In genomic region chr8:126666327-126667085, GRCm38 (mm10) we compare ENCODE assay signal across 7 mouse cellular contexts.
DNase-seq lines count a peak whose midpoint lies in the region; ATAC-seq and TF ChIP-seq lines count a peak whose summit lies in the region.

No protein-coding gene starts in this region.

- H3K36me3 ChIP-seq in embryonic facial prominence, embryonic 13.5 days: no peaks in the 10 kb centered on the region
- H3K36me3 ChIP-seq in kidney, adult 2 months (ENCODE audit: control insufficient read depth, insufficient read depth, low read length): no peaks in the 10 kb centered on the region
- H3K36me3 ChIP-seq in limb, embryonic 12.5 days: no peaks in the 10 kb centered on the region
- H3K36me3 ChIP-seq in midbrain, embryonic 15.5 days (replicated peaks): no peaks in the 10 kb centered on the region
- no peaks in the 10 kb centered on the region for H3K36me3 ChIP-seq in spleen, adult 2 months (ENCODE audit: control insufficient read depth, insufficient read depth, low read length)

- peak overlapping the region; percentile 64 for H3K9ac ChIP-seq in embryonic facial prominence, embryonic 13.5 days
- H3K9ac ChIP-seq in limb, embryonic 12.5 days (replicated peaks): peak overlapping the region; percentile 34; the same call in 1 of the 2 replicates
- H3K9ac ChIP-seq in midbrain, embryonic 15.5 days: 0 out of 2 replicates have a peak overlapping the region, but pooled peaks have one; percentile 7

- H3K27me3 ChIP-seq in embryonic facial prominence, embryonic 13.5 days: no peaks in the 10 kb centered on the region
- no peaks in the 10 kb centered on the region for H3K27me3 ChIP-seq in kidney, adult 2 months (replicated peaks; ENCODE audit: control insufficient read depth, insufficient read depth, low read length)
- no peaks in the 10 kb centered on the region for H3K27me3 ChIP-seq in limb, embryonic 12.5 days
- no peaks in the 10 kb centered on the region for H3K27me3 ChIP-seq in midbrain, embryonic 15.5 days (replicated peaks)
- H3K27me3 ChIP-seq in spleen, adult 2 months (ENCODE audit: control insufficient read depth, insufficient read depth, low read length): no peaks in the 10 kb centered on the region

- DNase-seq in adrenal gland, postnatal 25 days: peak; percentile 100
- DNase-seq in heart, adult 18-20 months: peak; percentile 99
- DNase-seq in kidney, adult 2 months: peak; percentile 100
- DNase-seq in spleen, adult 2 months (ENCODE audit: low read depth in 1 of 2, low spot score in 2 of 2): peak; percentile 86 to 93

- H3K4me2 ChIP-seq in embryonic facial prominence, embryonic 13.5 days: peak overlapping the region; percentile 52
- H3K4me2 ChIP-seq in limb, embryonic 12.5 days: peak overlapping the region; percentile 49
- H3K4me2 ChIP-seq in midbrain, embryonic 15.5 days: peak overlapping the region; percentile 32

- no peak for TF ChIP-seq POLR2A in kidney, adult 2 months (IDR thresholded peaks at IDR 0.05; ENCODE audit: low read depth, low read length)
- TF ChIP-seq POLR2A in spleen, adult 2 months (IDR thresholded peaks at IDR 0.05; ENCODE audit: low read depth, low read length): no peak

- ATAC-seq in embryonic facial prominence, embryonic 13.5 days (ENCODE audit: insufficient number of reproducible peaks, insufficient read depth, low FRiP score, low TSS enrichment, low read depth): peak; percentile 90
- peak; percentile 89 for ATAC-seq in limb, embryonic 12.5 days (ENCODE audit: insufficient number of reproducible peaks, insufficient read depth, low FRiP score, low TSS enrichment, low read depth)
- ATAC-seq in midbrain, embryonic 15.5 days (replicated peaks): peak; percentile 84

- H3K4me3 ChIP-seq in embryonic facial prominence, embryonic 13.5 days: no peak overlapping the region
- no peak overlapping the region for H3K4me3 ChIP-seq in kidney, adult 2 months (ENCODE audit: insufficient read depth, low read depth, low read length)
- H3K4me3 ChIP-seq in limb, embryonic 12.5 days (replicated peaks): peak overlapping the region; percentile 4; the same call in 1 of the 2 replicates
- H3K4me3 ChIP-seq in midbrain, embryonic 15.5 days: no peak overlapping the region
- peak overlapping the region; percentile 16; the same call in 1 of the 2 replicates for H3K4me3 ChIP-seq in spleen, adult 2 months (ENCODE audit: extremely low read depth, insufficient read depth, insufficient read length)

- H3K4me1 ChIP-seq in embryonic facial prominence, embryonic 13.5 days: peaks cover 82% of the 10 kb centered on the region
- peaks cover 56% of the 10 kb centered on the region for H3K4me1 ChIP-seq in kidney, adult 2 months (ENCODE audit: control insufficient read depth, insufficient read depth, low read length)
- H3K4me1 ChIP-seq in limb, embryonic 12.5 days (replicated peaks): peaks cover 79% of the 10 kb centered on the region
- peaks cover 72% of the 10 kb centered on the region for H3K4me1 ChIP-seq in midbrain, embryonic 15.5 days
- H3K4me1 ChIP-seq in spleen, adult 2 months (ENCODE audit: control insufficient read depth, insufficient read depth, insufficient read length): peaks cover 26% of the 10 kb centered on the region; the same call in 1 of the 2 replicates

- no peaks in the 10 kb centered on the region for H3K9me3 ChIP-seq in embryonic facial prominence, embryonic 13.5 days
- no peaks in the 10 kb centered on the region for H3K9me3 ChIP-seq in limb, embryonic 12.5 days
- H3K9me3 ChIP-seq in midbrain, embryonic 15.5 days: no peaks in the 10 kb centered on the region

- no peak for TF ChIP-seq CTCF in kidney, adult 2 months (conservative IDR thresholded peaks at IDR 0.05; ENCODE audit: insufficient read depth, insufficient read length, low read depth, low read length)
- no peak for TF ChIP-seq CTCF in spleen, adult 2 months (IDR thresholded peaks at IDR 0.05; ENCODE audit: extremely low read depth, insufficient read depth, insufficient read length, insufficient replicate concordance)

- H3K27ac ChIP-seq in embryonic facial prominence, embryonic 13.5 days: peak overlapping the region; percentile 99
- peak overlapping the region; percentile 99 for H3K27ac ChIP-seq in kidney, adult 2 months (ENCODE audit: insufficient read depth, low read depth, low read length)
- H3K27ac ChIP-seq in limb, embryonic 12.5 days: peak overlapping the region; percentile 99
- peak overlapping the region; percentile 95 for H3K27ac ChIP-seq in midbrain, embryonic 15.5 days
- H3K27ac ChIP-seq in spleen, adult 2 months (ENCODE audit: insufficient read depth, low read length): peak overlapping the region; percentile 78

- under 1% methylated on average over 15 of the region's 15 CpGs for WGBS in embryonic facial prominence, embryonic 13.5 days
- 0% methylated on average over 15 of the region's 15 CpGs for WGBS in kidney, adult 2 months
- 0% methylated on average over 15 of the region's 15 CpGs for WGBS in limb, embryonic 12.5 days
- under 1% methylated on average over 15 of the region's 15 CpGs for WGBS in midbrain, embryonic 15.5 days
- 1% methylated on average over 15 of the region's 15 CpGs for WGBS in spleen, adult 2 months

Comparison
In these comparisons a context has a peak if more than half of its experiments do, and no peak if none do; other contexts are left out.
1. H3K4me3 ChIP-seq: peak in limb, embryonic 12.5 days (single experiment) and spleen, adult 2 months (single experiment); none in embryonic facial prominence, embryonic 13.5 days (single experiment), kidney, adult 2 months (single experiment) and midbrain, embryonic 15.5 days (single experiment).
2. H3K9ac ChIP-seq: peak in every context shown above with its lines; median percentile 64 in embryonic facial prominence, embryonic 13.5 days; 34 in limb, embryonic 12.5 days; 7 in midbrain, embryonic 15.5 days.
3. Peak in every context shown above with its lines, with median percentiles within 50 percentile points of each other: DNase-seq, ATAC-seq, H3K27ac ChIP-seq and H3K4me2 ChIP-seq.